Mouse (Mus musculus): ENCODE measurements around the gene Polq. TPM values are rescaled to one million over a fixed set of nuclear protein-coding genes. Genes with fewer than 3 reads are reported as not detected.

Polq gene
- total and polyA plus RNA-seq, 3 experiments: 19.1 to 27.0 (median 23.6) TPM

- Histone ChIP-seq H3K4me3 (replicated peaks in 1 of 3; ENCODE audit: low read depth in 2 of 3, low read length in 2 of 3, poor library complexity in 1 of 3) (no peak overlapping the region), H3K36me3 (replicated peaks in 1 of 2; ENCODE audit: control insufficient read depth in 1 of 2, insufficient read depth in 1 of 2, low read length in 1 of 2) (no peaks in the 10 kb centered on the region)
- no peak for TF ChIP-seq USF2 (conservative IDR thresholded peaks at IDR 0.05; ENCODE audit: low read depth, low read length)
- no peak for TF ChIP-seq ZKSCAN1 (IDR thresholded peaks at IDR 0.05; ENCODE audit: borderline replicate concordance, low read depth, low read length)
- no peak for TF ChIP-seq MAX (IDR thresholded peaks at IDR 0.05; ENCODE audit: low read length)
- TF ChIP-seq HCFC1 (IDR thresholded peaks at IDR 0.05; ENCODE audit: low read depth, low read length): no peak
- TF ChIP-seq E2F4 (IDR thresholded peaks at IDR 0.05; ENCODE audit: insufficient replicate concordance, low read depth, low read length): no peak
- TF ChIP-seq UBTF (IDR thresholded peaks at IDR 0.05; ENCODE audit: low read depth, low read length): no peak
- TF ChIP-seq MAFK (IDR thresholded peaks at IDR 0.05; ENCODE audit: insufficient replicate concordance, low read length): no peak
- TF ChIP-seq BHLHE40 (IDR thresholded peaks at IDR 0.05; ENCODE audit: low read depth, low read length): no peak
- no peak for TF ChIP-seq RCOR1 (conservative IDR thresholded peaks at IDR 0.05; ENCODE audit: low read depth, low read length)
- TF ChIP-seq SMC3 (IDR thresholded peaks at IDR 0.05; ENCODE audit: low read depth, low read length): no peak
- no peak for TF ChIP-seq POLR2AphosphoS2 (IDR thresholded peaks at IDR 0.05; ENCODE audit: low read depth, low read length)
- no peak for TF ChIP-seq TCF12 (IDR thresholded peaks at IDR 0.05; ENCODE audit: low read depth, low read length)
- no peak for TF ChIP-seq MXI1 (IDR thresholded peaks at IDR 0.05; ENCODE audit: low read depth, low read length)
- no peak for TF ChIP-seq JUND (conservative IDR thresholded peaks at IDR 0.05; ENCODE audit: low read depth, low read length)
- TF ChIP-seq ZNF384 (IDR thresholded peaks at IDR 0.05; ENCODE audit: low read depth, low read length): no peak
- TF ChIP-seq NRF1 (IDR thresholded peaks at IDR 0.05; ENCODE audit: low read depth, low read length): no peak
- TF ChIP-seq MEF2A (IDR thresholded peaks at IDR 0.05; ENCODE audit: borderline replicate concordance, low read depth, low read length): no peak
- no peak for TF ChIP-seq KAT2A (IDR thresholded peaks at IDR 0.05; ENCODE audit: insufficient replicate concordance, low read length)
- TF ChIP-seq MAZ (IDR thresholded peaks at IDR 0.05; ENCODE audit: low read depth, low read length): no peak
- TF ChIP-seq CTCF (conservative IDR thresholded peaks at IDR 0.05 in 1 of 2, IDR thresholded peaks at IDR 0.05 in 1 of 2; ENCODE audit: low read depth in 2 of 2, low read length in 2 of 2): no peak
Measured at GRCm38 (mm10) chr16:37108763-37109162, 97.2 kb downstream of the Polq start.

GRCm38 (mm10) chr16:37109285-37109684 is 97.7 kb downstream of the Polq start:
- DNase-seq (ENCODE audit: extremely low read depth): peak; percentile 62
- H3K4me2 ChIP-seq (ENCODE audit: insufficient read depth, low read depth, poor library complexity, severe bottlenecking): no peak overlapping the region

More at GRCm38 (mm10) chr16:37108763-37109162, 97.2 kb downstream of the Polq start:
- no peaks in the 10 kb centered on the region for H3K27me3 ChIP-seq (replicated peaks)
- in situ Hi-C loops (cut with MboI; ENCODE audit: low pct_ligation_motif_present, low pct_unique_long_range_greater_than_20kb, low sequenced_read_pairs) (loop anchor here (25.0 kb wide), 2 partner anchors 579 to 729 kb away; no protein-coding TSS in a partner anchor), dilution Hi-C loops (cut with MboI; ENCODE audit: extremely low pct_ligation_motif_present, extremely low pct_unique_long_range_greater_than_20kb, low sequenced_read_pairs) (no loop called here)
- H3K9me3 ChIP-seq (replicated peaks; ENCODE audit: low read length): no peaks in the 10 kb centered on the region
- H3K27ac ChIP-seq (ENCODE audit: insufficient read depth, low read depth): no peak overlapping the region
- no peaks in the 10 kb centered on the region for H3K79me2 ChIP-seq (replicated peaks; ENCODE audit: control insufficient read depth, extremely low read depth, insufficient read depth, poor library complexity, severe bottlenecking)
- DNase-seq (ENCODE audit: extremely low read depth): no peak
- no peak overlapping the region for H3K4me2 ChIP-seq (ENCODE audit: insufficient read depth, low read depth, poor library complexity, severe bottlenecking)
- H3K4me1 ChIP-seq (ENCODE audit: control insufficient read depth in 1 of 2, insufficient read depth in 2 of 2): 0 out of 4 replicates have a peak, but pooled peaks cover 2% of the 10 kb centered on the region in 2 experiments
- no peak overlapping the region for H3K9ac ChIP-seq (ENCODE audit: insufficient read depth, low read depth)

More at GRCm38 (mm10) chr16:37109285-37109684, 97.7 kb downstream of the Polq start:
- Histone ChIP-seq H3K36me3 (replicated peaks in 1 of 2; ENCODE audit: control insufficient read depth in 1 of 2, insufficient read depth in 1 of 2, low read length in 1 of 2) (no peaks in the 10 kb centered on the region), H3K27ac (ENCODE audit: insufficient read depth, low read depth) (no peak overlapping the region), H3K27me3 (replicated peaks) (no peaks in the 10 kb centered on the region), H3K4me1 (ENCODE audit: control insufficient read depth in 1 of 2, insufficient read depth in 2 of 2) (0 out of 4 replicates have a peak, but pooled peaks cover 2% of the 10 kb centered on the region in 2 experiments), H3K79me2 (replicated peaks; ENCODE audit: control insufficient read depth, extremely low read depth, insufficient read depth, poor library complexity, severe bottlenecking) (no peaks in the 10 kb centered on the region), H3K9ac (ENCODE audit: insufficient read depth, low read depth) (no peak overlapping the region), H3K4me3 (replicated peaks in 1 of 3; ENCODE audit: low read depth in 2 of 3, low read length in 2 of 3, poor library complexity in 1 of 3) (no peak overlapping the region), H3K9me3 (replicated peaks; ENCODE audit: low read length) (no peaks in the 10 kb centered on the region)
- dilution Hi-C loops (cut with MboI; ENCODE audit: extremely low pct_ligation_motif_present, extremely low pct_unique_long_range_greater_than_20kb, low sequenced_read_pairs) (no loop called here), in situ Hi-C loops (cut with MboI; ENCODE audit: low pct_ligation_motif_present, low pct_unique_long_range_greater_than_20kb, low sequenced_read_pairs) (loop anchor here (25.0 kb wide), 2 partner anchors 578 to 728 kb away; no protein-coding TSS in a partner anchor)
- TF ChIP-seq JUND (conservative IDR thresholded peaks at IDR 0.05; ENCODE audit: low read depth, low read length) (peak; percentile 32; the same call in 1 of the 2 replicates), RCOR1 (conservative IDR thresholded peaks at IDR 0.05; ENCODE audit: low read depth, low read length) (no peak), ELF1 (IDR thresholded peaks at IDR 0.05; ENCODE audit: low read depth, low read length) (peak; percentile 71), IRF4 (IDR thresholded peaks at IDR 0.05; ENCODE audit: low read depth, low read length) (peak; percentile 53; the same call in 1 of the 2 replicates), USF2 (conservative IDR thresholded peaks at IDR 0.05; ENCODE audit: low read depth, low read length) (no peak), SIN3A (IDR thresholded peaks at IDR 0.05; ENCODE audit: low read length) (peak; percentile 52; the same call in 1 of the 2 replicates), MAX (IDR thresholded peaks at IDR 0.05; ENCODE audit: low read length) (no peak), TCF12 (IDR thresholded peaks at IDR 0.05; ENCODE audit: low read depth, low read length) (peak; percentile 41; the same call in 1 of the 2 replicates), JUN (IDR thresholded peaks at IDR 0.05; ENCODE audit: insufficient read depth, low read depth, low read length) (no peak), ETS1 (conservative IDR thresholded peaks at IDR 0.05; ENCODE audit: low read depth, low read length) (no peak), CTCF (conservative IDR thresholded peaks at IDR 0.05 in 1 of 2, IDR thresholded peaks at IDR 0.05 in 1 of 2; ENCODE audit: low read depth in 2 of 2, low read length in 2 of 2) (peak; percentile 48 to 98; a peak in 3 of 4 replicates), SMC3 (IDR thresholded peaks at IDR 0.05; ENCODE audit: low read depth, low read length) (peak; percentile 84), CHD1 (IDR thresholded peaks at IDR 0.05; ENCODE audit: low read depth, low read length) (no peak), NELFE (IDR thresholded peaks at IDR 0.05; ENCODE audit: low read depth, low read length) (peak; percentile 52; the same call in 1 of the 2 replicates), CHD2 (IDR thresholded peaks at IDR 0.05; ENCODE audit: low read length) (no peak), MAFK (IDR thresholded peaks at IDR 0.05; ENCODE audit: insufficient replicate concordance, low read length) (no peak), ZC3H11A (IDR thresholded peaks at IDR 0.05; ENCODE audit: low read depth, low read length) (peak; percentile 77), ZMIZ1 (IDR thresholded peaks at IDR 0.05; ENCODE audit: low read depth, low read length) (no peak)

Measured in CH12.LX (cell line).